Mouse (Mus musculus) liver, embryonic 14.5 days (tissue): Measurements from ENCODE around the gene Xylt1. TPM values are rescaled to one million over a fixed set of nuclear protein-coding genes. Genes with fewer than 3 reads are reported as not detected.

Source experiments
- ATAC-seq: fragments of 200-750 bp; cut with Nextera tagmentation; 2 replicates; pipeline ENCODE4 v1.8.0; 2017; ENCODE audit warnings: moderate number of reproducible peaks, mild to moderate bottlenecking, moderate library complexity; ENCODE audit not compliant: insufficient read depth
- DNase-seq, 3 experiments: peaks; one replicate each; pipeline ENCODE4 v3.0.0-alpha.2; 2012 to 2013; ENCODE audit warnings: low read depth in 3 of 3, low spot score in 3 of 3
- H3K27ac ChIP-seq: fragments of 300-500 bp; sonication (generic); 2 replicates; pipeline ENCODE4 v1.5.1; 2014; ENCODE audit warnings: moderate library complexity, mild to moderate bottlenecking, control low read depth, inconsistent platforms
- H3K27me3 ChIP-seq: fragments of 300-500 bp; sonication (generic); 2 replicates; pipeline ENCODE4 v1.6.1; 2014; ENCODE audit warnings: mild to moderate bottlenecking, low read length, moderate library complexity; ENCODE audit not compliant: control insufficient read depth, insufficient read depth
- H3K36me3 ChIP-seq: fragments of 300-500 bp; sonication (generic); replicated peaks from 2 replicates; pipeline ENCODE4 v1.6.1; 2014; ENCODE audit warnings: low read depth; ENCODE audit not compliant: control insufficient read depth, insufficient read depth
- H3K4me1 ChIP-seq, 2 experiments: fragments of 200-500 bp in 1 of 2; fragments of 300-500 bp in 1 of 2; sonication (generic) in 1 of 2; replicated peaks; 2 replicates each; pipeline ENCODE4 v1.6.1; 2012 to 2014; ENCODE audit warnings: antibody characterized with exemption in 1 of 2, inconsistent platforms in 1 of 2, low read length in 1 of 2; ENCODE audit not compliant: control insufficient read depth in 2 of 2, insufficient read depth in 2 of 2
- H3K4me2 ChIP-seq: fragments of 300-500 bp; sonication (generic); 2 replicates; pipeline ENCODE4 v1.6.1; 2014; ENCODE audit warnings: low read depth, mild to moderate bottlenecking, control low read depth, moderate library complexity
- H3K4me3 ChIP-seq, 2 experiments: fragments of 200-500 bp in 1 of 2; fragments of 300-500 bp in 1 of 2; sonication (generic) in 1 of 2; 2 replicates each; pipeline ENCODE4 v1.5.1; 2012 to 2014; ENCODE audit warnings: low read depth in 2 of 2, low read length in 2 of 2, mild to moderate bottlenecking in 2 of 2, control low read depth in 1 of 2, inconsistent platforms in 1 of 2, moderate library complexity in 1 of 2; ENCODE audit not compliant: insufficient read depth in 1 of 2
- H3K9ac ChIP-seq: fragments of 300-500 bp; sonication (generic); replicated peaks from 2 replicates; pipeline ENCODE4 v1.6.1; 2014; ENCODE audit warnings: mild to moderate bottlenecking, control low read depth, moderate library complexity
- H3K9me3 ChIP-seq: fragments of 300-500 bp; sonication (generic); 2 replicates; pipeline ENCODE4 v1.6.1; 2016; ENCODE audit warnings: low read length, mixed read lengths; ENCODE audit not compliant: control insufficient read depth
- CTCF ChIP-seq: IDR thresholded peaks from 2 replicates; pipeline ENCODE4 v1.5.1; 2016; ENCODE audit warnings: antibody characterized with exemption, low read depth, control low read depth
- EP300 ChIP-seq: IDR thresholded peaks from 2 replicates; pipeline ENCODE4 v1.6.1; 2016; ENCODE audit warnings: antibody characterized with exemption, low read depth
- WGBS: fragments of 180-500 bp; shearing (Covaris S2); extraction: QIAGEN DNeasy Blood & Tissue Kit; methylation state at CpG from one replicate; pipeline ENCODE4 v1.1.7; 2014; ENCODE audit not compliant: insufficient replicate concordance; 5-methylcytosine and 5-hydroxymethylcytosine counted together
- polyA plus RNA-seq, 2 experiments: library from polyadenylated mRNA; depleted of rRNA in 1 of 2; stranded (reverse) in 1 of 2; unstranded in 1 of 2; fragments of >200 nt; fragmentation: Nextera tagmentation in 1 of 2; extraction: Ambion mirVana in 1 of 2; gene quantifications; 2 replicates each; pipeline versions ENCODE4 v1.2.1 to v1.2.3; 2012 to 2014

Gene Xylt1
- polyA plus RNA-seq, 2 experiments = 0.27 to 0.40 TPM

DNA sequence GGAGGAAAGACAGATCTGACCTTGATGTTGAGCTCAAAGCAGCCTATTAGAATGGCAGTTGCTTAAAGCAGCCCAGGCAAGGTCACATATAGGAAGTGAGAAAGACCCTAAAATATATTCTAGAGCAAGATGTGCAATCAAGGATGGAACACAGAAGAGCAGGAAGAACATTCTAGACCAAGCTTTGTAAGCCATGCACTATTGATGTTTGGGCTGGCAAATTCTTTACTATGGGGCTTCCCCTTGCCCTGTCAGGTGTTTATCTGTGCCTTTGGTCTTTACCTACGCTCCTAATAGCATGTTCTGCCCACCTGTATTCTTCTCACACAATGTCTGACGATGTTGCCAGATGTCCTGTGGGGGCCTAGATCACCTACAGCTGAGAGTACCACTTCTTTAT, 213.4 kb downstream of the Xylt1 start:
- no peak for DNase-seq
- TF ChIP-seq CTCF (no peak), EP300 (no peak)
- Histone ChIP-seq H3K9me3 (no peaks in the 10 kb centered on the region), H3K9ac (no peak overlapping the region), H3K4me1 (no peaks in the 10 kb centered on the region), H3K4me2 (no peak overlapping the region), H3K36me3 (no peaks in the 10 kb centered on the region), H3K27me3 (no peaks in the 10 kb centered on the region), H3K4me3 (no peak overlapping the region), H3K27ac (no peak overlapping the region)
- ATAC-seq = no peak
- WGBS = 56% methylated on average over 2 of the region's 2 CpGs

DNA sequence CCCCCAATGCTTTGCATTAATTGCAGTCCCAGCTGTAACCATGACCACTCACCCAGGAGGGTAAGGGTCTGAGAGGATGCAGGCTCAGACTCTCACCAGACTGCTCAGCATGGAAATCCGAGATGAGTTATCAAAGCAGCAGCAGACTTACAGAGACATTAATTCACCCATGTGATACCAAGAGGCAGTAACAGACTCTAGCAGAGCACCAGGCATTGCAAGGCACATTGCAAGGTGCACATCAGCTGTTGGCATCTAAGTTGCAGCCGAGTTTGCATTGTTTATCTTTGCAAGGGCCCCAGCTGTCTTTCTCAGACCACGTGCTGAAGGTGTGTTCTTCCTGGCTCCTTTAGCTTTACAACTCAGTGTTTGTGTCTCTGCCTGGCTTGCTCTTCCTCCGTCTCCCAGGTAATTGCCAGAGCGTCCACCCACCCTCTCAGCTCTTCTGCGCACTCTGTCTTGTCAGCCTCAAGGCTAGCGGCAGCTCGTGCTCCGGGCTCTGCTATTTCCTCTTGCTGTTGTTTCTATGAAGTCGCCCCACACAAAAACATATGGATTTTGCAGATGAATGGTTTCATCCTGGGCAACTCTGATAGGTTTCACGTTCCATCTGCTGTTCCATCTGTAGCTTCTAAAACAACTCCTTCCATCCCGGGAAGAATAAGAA, 214.4 kb downstream of the Xylt1 start:
- H3K27ac ChIP-seq = no peak overlapping the region
- DNase-seq (no peak), ATAC-seq (no peak)
- H3K9ac ChIP-seq = no peak overlapping the region
- H3K4me3 ChIP-seq = no peak overlapping the region
- no peak overlapping the region for H3K4me2 ChIP-seq
- no peak for TF ChIP-seq EP300
- TF ChIP-seq CTCF = no peak
- H3K36me3 ChIP-seq = no peaks in the 10 kb centered on the region
- 63% methylated on average over 12 of the region's 12 CpGs for WGBS
- H3K27me3 ChIP-seq = no peaks in the 10 kb centered on the region
- H3K4me1 ChIP-seq = no peaks in the 10 kb centered on the region
- no peaks in the 10 kb centered on the region for H3K9me3 ChIP-seq

DNA sequence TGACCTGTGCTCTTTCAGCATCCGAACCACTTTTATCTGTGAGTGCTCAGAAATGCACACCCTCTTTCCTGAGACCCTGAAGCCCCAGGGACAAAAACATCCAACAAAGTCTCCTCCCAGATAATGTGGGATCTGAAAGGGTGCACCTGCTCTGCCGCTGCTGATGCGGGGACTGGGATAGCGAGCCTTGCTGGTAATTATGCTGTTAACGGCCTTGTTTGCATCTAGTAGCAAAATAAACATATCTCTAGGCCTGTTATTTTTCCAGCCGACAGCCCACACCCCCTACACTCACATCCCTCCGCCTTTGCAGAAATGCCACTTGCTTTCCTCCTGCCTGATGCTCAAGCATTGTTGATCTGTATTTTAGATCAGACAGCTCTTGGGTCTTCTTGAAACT, 219.7 kb downstream of the Xylt1 start:
- DNase-seq = no peak

DNA sequence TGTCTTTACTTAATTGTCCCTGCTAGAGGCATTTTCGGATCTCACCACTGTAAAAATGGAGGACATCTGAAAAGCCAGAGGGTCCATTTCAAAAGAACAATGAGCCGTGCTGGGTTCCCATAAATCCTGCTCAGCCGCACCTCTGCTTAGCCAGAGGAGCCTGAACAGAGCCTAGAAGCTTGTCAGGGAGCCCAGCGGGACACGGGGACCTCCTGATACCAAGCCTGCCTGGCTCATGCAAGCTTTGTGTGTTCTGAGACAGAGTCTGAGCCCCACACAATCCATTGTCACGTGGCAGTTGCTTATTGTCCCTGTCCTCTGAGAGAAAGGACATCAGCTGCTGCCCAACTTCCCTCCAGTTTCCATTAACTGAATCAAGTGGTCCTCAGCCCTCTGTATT, 229.7 kb downstream of the Xylt1 start:
- Histone ChIP-seq H3K27ac (no peak overlapping the region), H3K4me1 (peaks cover 0 to 6% of the 10 kb centered on the region in 2 experiments; a peak in 2 of 4 replicates), H3K4me2 (no peak overlapping the region), H3K36me3 (no peaks in the 10 kb centered on the region), H3K9me3 (no peaks in the 10 kb centered on the region), H3K4me3 (no peak overlapping the region), H3K9ac (no peak overlapping the region), H3K27me3 (no peaks in the 10 kb centered on the region)
- ATAC-seq (no peak), DNase-seq (no peak)
- TF ChIP-seq CTCF (no peak), EP300 (no peak)
- 54% methylated on average over 6 of the region's 6 CpGs for WGBS

More for the DNA sequence above, 219.7 kb downstream of the Xylt1 start:
- no peak overlapping the region for H3K4me3 ChIP-seq
- H3K27me3 ChIP-seq = no peaks in the 10 kb centered on the region
- H3K36me3 ChIP-seq = no peaks in the 10 kb centered on the region
- no peak for ATAC-seq
- no peak overlapping the region for H3K9ac ChIP-seq
- WGBS = 53% methylated on average over 7 of the region's 7 CpGs
- H3K27ac ChIP-seq = no peak overlapping the region
- no peak overlapping the region for H3K4me2 ChIP-seq
- TF ChIP-seq EP300 = no peak
- TF ChIP-seq CTCF = no peak
- no peaks in the 10 kb centered on the region for H3K9me3 ChIP-seq
- no peaks in the 10 kb centered on the region; a peak in 1 of 4 replicates for H3K4me1 ChIP-seq

DNA sequence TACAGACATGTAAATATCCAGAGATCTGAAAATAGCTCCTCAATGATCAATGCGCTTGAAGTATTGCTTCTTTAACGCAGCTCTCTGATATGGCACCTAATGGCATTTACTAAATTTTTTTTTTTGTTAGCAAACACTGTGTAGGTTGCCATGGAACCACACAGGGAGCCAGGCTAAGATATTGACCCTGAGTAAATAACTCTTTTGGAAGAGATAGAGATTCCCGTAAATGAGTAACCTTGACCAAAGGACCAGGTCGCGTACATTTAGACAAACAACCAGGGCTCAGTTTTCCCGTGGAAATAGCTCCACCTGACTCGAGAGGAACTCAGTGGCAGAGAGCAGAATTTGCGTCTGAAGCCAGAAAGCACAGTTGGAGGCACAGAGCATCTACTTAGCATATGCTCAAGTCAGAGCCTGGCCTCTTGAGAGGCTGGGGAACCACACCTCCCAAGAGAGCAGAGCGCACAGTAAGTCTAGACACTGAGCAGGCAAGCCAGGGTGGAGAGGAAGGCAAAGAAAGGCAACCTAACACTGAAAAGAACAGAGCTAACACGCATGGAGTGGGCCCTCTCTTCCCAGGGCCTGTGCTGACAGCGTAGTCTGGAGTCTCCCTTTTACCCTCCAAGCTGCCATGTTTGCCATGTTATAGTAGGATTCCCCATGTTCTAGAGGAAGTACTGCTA, 232.2 kb downstream of the Xylt1 start:
- Histone ChIP-seq H3K4me1 (peaks cover 0 to 6% of the 10 kb centered on the region in 2 experiments; a peak in 2 of 4 replicates), H3K4me3 (no peak overlapping the region), H3K9ac (no peak overlapping the region), H3K27me3 (no peaks in the 10 kb centered on the region), H3K27ac (no peak overlapping the region), H3K4me2 (no peak overlapping the region), H3K9me3 (no peaks in the 10 kb centered on the region), H3K36me3 (no peaks in the 10 kb centered on the region)
- ATAC-seq (no peak), DNase-seq (peak in 1 of 3 experiments; percentile 4)
- WGBS = 57% methylated on average over 11 of the region's 11 CpGs
- no peak for TF ChIP-seq EP300
